Mouse (Mus musculus): ENCODE data around the gene Tulp2. TPM values are rescaled to one million over a fixed set of nuclear protein-coding genes. Genes with fewer than 3 reads are reported as not detected.

The Tulp2 gene
- total and polyA plus RNA-seq, 3 experiments, result 1.1 to 1.2 TPM; not detected in 1

- H3K27me3 ChIP-seq (ENCODE audit: control insufficient read depth in 1 of 2, insufficient read depth in 2 of 2, low read length in 2 of 2), result peaks cover 0 to 5% of the 10 kb centered on the region in 2 experiments; a peak in 2 of 4 replicates
- H3K4me3 ChIP-seq (ENCODE audit: control insufficient read depth in 1 of 2, insufficient read depth in 1 of 2, low read depth in 2 of 2, low read length in 2 of 2), result no peak overlapping the region
- no peaks in the 10 kb centered on the region for H3K9me3 ChIP-seq (replicated peaks; ENCODE audit: insufficient read depth, low read length)
- no peak overlapping the region for H3K27ac ChIP-seq (ENCODE audit: control insufficient read depth, low read depth, low read length)
- DNase-seq (ENCODE audit: low read depth, low spot score), result no peak
- peaks cover 0 to 14% of the 10 kb centered on the region in 2 experiments; a peak in 3 of 4 replicates for H3K4me1 ChIP-seq (ENCODE audit: control insufficient read depth in 1 of 2, insufficient read depth in 2 of 2, low read length in 2 of 2)
- no peak overlapping the region for H3K9ac ChIP-seq (ENCODE audit: control insufficient read depth, low read depth, low read length, poor library complexity, severe bottlenecking)
- no peak for TF ChIP-seq KAT2A (conservative IDR thresholded peaks at IDR 0.05; ENCODE audit: low read depth, low read length)
- TF ChIP-seq POLR2A (IDR thresholded peaks at IDR 0.05; ENCODE audit: control insufficient read depth in 1 of 2, insufficient read depth in 1 of 2, low read depth in 1 of 2, low read length in 2 of 2, poor library complexity in 1 of 2), result no peak
- TF ChIP-seq UBTF (IDR thresholded peaks at IDR 0.05; ENCODE audit: borderline replicate concordance, insufficient read depth, low read depth, low read length), result no peak
- H3K36me3 ChIP-seq (ENCODE audit: control insufficient read depth in 1 of 2, insufficient read depth in 2 of 2, low read length in 2 of 2), result peaks cover 0 to 10% of the 10 kb centered on the region in 2 experiments; a peak in 2 of 4 replicates
- peaks cover 4% of the 10 kb centered on the region for H3K79me2 ChIP-seq (ENCODE audit: control insufficient read depth, insufficient read depth, low read length, poor library complexity)
These were observed 49.0 kb downstream of the Tulp2 start for GRCm38 (mm10) chr7:45530643-45531042.

- no peak for DNase-seq (ENCODE audit: low read depth, low spot score)
- H3K4me1 ChIP-seq (ENCODE audit: control insufficient read depth in 1 of 2, insufficient read depth in 2 of 2, low read length in 2 of 2), result no peaks in the 10 kb centered on the region
- no peak overlapping the region for H3K9ac ChIP-seq (ENCODE audit: control insufficient read depth, low read depth, low read length, poor library complexity, severe bottlenecking)
- peaks cover 5% of the 10 kb centered on the region in 2 experiments; a peak in 2 of 4 replicates for H3K27me3 ChIP-seq (ENCODE audit: control insufficient read depth in 1 of 2, insufficient read depth in 2 of 2, low read length in 2 of 2)
- TF ChIP-seq SMC3 (IDR thresholded peaks at IDR 0.05; ENCODE audit: low read depth, low read length) (no peak), ELF1 (IDR thresholded peaks at IDR 0.05; ENCODE audit: low read depth, low read length) (no peak), TAL1 (IDR thresholded peaks at IDR 0.05; ENCODE audit: low read length) (no peak), NELFE (IDR thresholded peaks at IDR 0.05; ENCODE audit: low read depth, low read length) (no peak), MAX (IDR thresholded peaks at IDR 0.05; ENCODE audit: low read length) (no peak), KAT2A (conservative IDR thresholded peaks at IDR 0.05; ENCODE audit: low read depth, low read length) (no peak), ZMIZ1 (IDR thresholded peaks at IDR 0.05; ENCODE audit: low read depth, low read length) (no peak)
- H3K9me3 ChIP-seq (replicated peaks; ENCODE audit: insufficient read depth, low read length), result no peaks in the 10 kb centered on the region
- no peak overlapping the region for H3K27ac ChIP-seq (ENCODE audit: control insufficient read depth, low read depth, low read length)
- H3K36me3 ChIP-seq (ENCODE audit: control insufficient read depth in 1 of 2, insufficient read depth in 2 of 2, low read length in 2 of 2), result no peaks in the 10 kb centered on the region
- H3K4me3 ChIP-seq (ENCODE audit: control insufficient read depth in 1 of 2, insufficient read depth in 1 of 2, low read depth in 2 of 2, low read length in 2 of 2), result no peak overlapping the region
- no peaks in the 10 kb centered on the region for H3K79me2 ChIP-seq (ENCODE audit: control insufficient read depth, insufficient read depth, low read length, poor library complexity)
These were observed 54.0 kb downstream of the Tulp2 start for GRCm38 (mm10) chr7:45535676-45536075.

GRCm38 (mm10) chr7:45537602-45538001 lies 55.9 kb downstream of the Tulp2 start:
- no peaks in the 10 kb centered on the region for H3K4me1 ChIP-seq (ENCODE audit: control insufficient read depth in 1 of 2, insufficient read depth in 2 of 2, low read length in 2 of 2)
- H3K9ac ChIP-seq (ENCODE audit: control insufficient read depth, low read depth, low read length, poor library complexity, severe bottlenecking), result no peak overlapping the region
- H3K9me3 ChIP-seq (replicated peaks; ENCODE audit: insufficient read depth, low read length), result no peaks in the 10 kb centered on the region
- no peak overlapping the region for H3K27ac ChIP-seq (ENCODE audit: control insufficient read depth, low read depth, low read length)
- H3K36me3 ChIP-seq (ENCODE audit: control insufficient read depth in 1 of 2, insufficient read depth in 2 of 2, low read length in 2 of 2), result no peaks in the 10 kb centered on the region
- TF ChIP-seq CHD1 (IDR thresholded peaks at IDR 0.05; ENCODE audit: low read depth, low read length), result no peak
- TF ChIP-seq NRF1 (IDR thresholded peaks at IDR 0.05; ENCODE audit: insufficient read depth, low read depth, low read length, poor library complexity, severe bottlenecking), result no peak
- TF ChIP-seq SMC3 (IDR thresholded peaks at IDR 0.05; ENCODE audit: low read depth, low read length), result no peak
- no peak for TF ChIP-seq POLR2AphosphoS2 (IDR thresholded peaks at IDR 0.05; ENCODE audit: low read length)
- no peak for TF ChIP-seq BHLHE40 (IDR thresholded peaks at IDR 0.05; ENCODE audit: borderline replicate concordance, low read depth, low read length)
- TF ChIP-seq EP300 (IDR thresholded peaks at IDR 0.05; ENCODE audit: low read depth in 1 of 2, low read length in 2 of 2), result no peak
- no peak for TF ChIP-seq MAFK (IDR thresholded peaks at IDR 0.05; ENCODE audit: borderline replicate concordance, low read depth, low read length)
- TF ChIP-seq RCOR1 (IDR thresholded peaks at IDR 0.05; ENCODE audit: low read depth, low read length), result no peak
- TF ChIP-seq GATA1 (IDR thresholded peaks at IDR 0.05; ENCODE audit: low read depth, low read length), result no peak
- TF ChIP-seq ZKSCAN1 (IDR thresholded peaks at IDR 0.05; ENCODE audit: low read depth, low read length), result no peak
- no peak for TF ChIP-seq USF2 (IDR thresholded peaks at IDR 0.05; ENCODE audit: borderline replicate concordance in 1 of 2, insufficient read depth in 1 of 2, low read depth in 1 of 2, low read length in 2 of 2)
- no peak for TF ChIP-seq JUND (IDR thresholded peaks at IDR 0.05; ENCODE audit: low read depth, low read length)
- TF ChIP-seq ZNF384 (IDR thresholded peaks at IDR 0.05; ENCODE audit: low read depth, low read length), result no peak
- TF ChIP-seq SIN3A (IDR thresholded peaks at IDR 0.05; ENCODE audit: low read length), result no peak
- TF ChIP-seq TAL1 (IDR thresholded peaks at IDR 0.05; ENCODE audit: low read length), result no peak
- no peak for TF ChIP-seq E2F4 (IDR thresholded peaks at IDR 0.05; ENCODE audit: borderline replicate concordance, low read depth, low read length)
- DNase-seq (ENCODE audit: low read depth, low spot score), result no peak
- H3K4me3 ChIP-seq (ENCODE audit: control insufficient read depth in 1 of 2, insufficient read depth in 1 of 2, low read depth in 2 of 2, low read length in 2 of 2), result no peak overlapping the region
- H3K27me3 ChIP-seq (ENCODE audit: control insufficient read depth in 1 of 2, insufficient read depth in 2 of 2, low read length in 2 of 2), result 0 out of 4 replicates have a peak, but pooled peaks cover 0 to 6% of the 10 kb centered on the region in 2 experiments
- no peaks in the 10 kb centered on the region for H3K79me2 ChIP-seq (ENCODE audit: control insufficient read depth, insufficient read depth, low read length, poor library complexity)

Measured in MEL (cell line).